In the genomic region with DNA sequence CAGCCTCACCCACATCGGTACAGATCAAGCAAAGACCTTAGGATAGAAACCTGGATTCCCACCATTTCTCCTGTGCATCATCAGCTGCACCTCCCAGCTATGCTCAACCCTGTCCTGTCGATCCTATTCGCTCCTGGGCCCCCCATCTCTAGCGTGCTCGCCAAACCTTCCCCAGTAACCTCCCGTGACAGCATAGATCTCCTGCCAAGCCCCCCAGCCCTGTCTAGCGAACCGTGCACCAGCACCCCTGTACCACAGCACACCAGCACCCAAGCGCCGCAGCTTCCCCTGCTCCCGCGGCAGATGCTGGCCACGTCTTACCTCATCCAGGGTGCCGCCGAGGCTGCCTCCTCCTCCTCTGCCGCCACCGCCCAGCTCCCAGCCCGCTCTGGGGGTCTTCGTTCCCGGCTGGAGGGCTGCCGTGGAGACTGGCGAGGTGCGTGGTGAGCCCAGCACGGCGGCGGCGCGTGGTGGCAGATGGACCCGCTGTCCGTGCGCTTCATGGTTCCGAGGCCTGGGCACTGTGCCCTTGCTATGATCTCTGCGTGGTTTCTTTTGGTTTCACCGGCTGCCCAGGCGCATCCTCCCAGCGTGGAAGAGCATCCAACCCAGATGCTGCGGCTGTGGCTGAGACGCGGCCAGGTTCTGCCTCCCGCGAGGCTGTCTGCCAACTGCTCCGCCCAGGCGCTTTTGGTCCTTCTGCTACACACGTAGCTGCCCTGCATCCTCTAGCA, we compare ENCODE assay signal across 7 mouse cellular contexts. TPM values are rescaled to one million over a fixed set of nuclear protein-coding genes. Genes with fewer than 3 reads are reported as not detected.
A peak's percentile ranks its signal among the peaks of the same experiment; 100 is the strongest.
DNase-seq lines count a peak whose midpoint lies in the region; ATAC-seq and TF ChIP-seq lines count a peak whose summit lies in the region.

Gene Pde4dip (minus strand): TSS at position 540 of the 734 bp plus-strand sequence.

- H3K9me3 ChIP-seq in E14TG2a.4 (ENCODE audit: low read length): no peaks in the 10 kb centered on the region
- H3K9me3 ChIP-seq in liver, embryonic 15.5 days (replicated peaks): no peaks in the 10 kb centered on the region

- in situ Hi-C loops in Patski (cut with MboI; ENCODE audit: low pct_unique_long_range_greater_than_20kb): loop anchor here (10.0 kb wide), 1 partner anchor 254 kb away; no protein-coding TSS in a partner anchor

- no peak within 1 kb of the TSS for H3K9ac ChIP-seq in liver, embryonic 15.5 days

- no peak within 1 kb of the TSS for H3K27ac ChIP-seq in liver, embryonic 15.5 days (replicated peaks)

- CTCF ChIA-PET in Patski (lab: Charles Lee): interaction anchor here (1.0 to 2.0 kb wide), 3 partner anchors 10 to 121 kb away, joined by 3 to 9 read pairs (median 4); no protein-coding TSS in a partner anchor

- no peak for DNase-seq in Patski (ENCODE audit: low read depth, low spot score)
- DNase-seq in embryo, embryonic 10.5 days (ENCODE audit: low spot score): peak; percentile 8
- peak in 1 of 2 experiments; percentile 31 for DNase-seq in gastrocnemius, postnatal 4 days (ENCODE audit: low spot score in 2 of 2)
- DNase-seq in kidney, postnatal 4 days: peak; percentile 13 to 16
- peak; percentile 70 for DNase-seq in right cerebral cortex, postnatal 4 days

- peaks cover 8% of the 10 kb centered on the region; the same call in 1 of the 2 replicates for H3K4me1 ChIP-seq in E14TG2a.4 (replicated peaks; ENCODE audit: low read depth, low read length)
- no peaks in the 10 kb centered on the region for H3K4me1 ChIP-seq in liver, embryonic 15.5 days (replicated peaks)

- H3K4me3 ChIP-seq in E14TG2a.4 (replicated peaks; ENCODE audit: low read length): peak within 1 kb of the TSS; percentile 80
- peak within 1 kb of the TSS; percentile 32 for H3K4me3 ChIP-seq in liver, embryonic 15.5 days (replicated peaks)

- ATAC-seq in Patski: peak; percentile 49
- no peak for ATAC-seq in liver, embryonic 15.5 days (ENCODE audit: insufficient read depth)

- H3K4me2 ChIP-seq in liver, embryonic 15.5 days: peak within 1 kb of the TSS; percentile 52

- no peaks in the 10 kb centered on the region for H3K36me3 ChIP-seq in E14TG2a.4 (ENCODE audit: insufficient read depth, low read length)
- no peaks in the 10 kb centered on the region for H3K36me3 ChIP-seq in liver, embryonic 15.5 days (replicated peaks)

- no peak for TF ChIP-seq CTCF in E14TG2a.4 (conservative IDR thresholded peaks at IDR 0.05; ENCODE audit: low read length)
- no peak for TF ChIP-seq CTCF in Patski (IDR thresholded peaks at IDR 0.05)

- POLR2A ChIA-PET in Patski (lab: Charles Lee): interaction anchor here (1.4 kb wide), 1 partner anchor 13 kb away, joined by 6 read pairs; the partner anchor contains the start of gene Sec22b

- H3K27me3 ChIP-seq in E14TG2a.4 (ENCODE audit: insufficient read depth, low read length): peaks cover 56% of the 10 kb centered on the region
- peaks cover 33% of the 10 kb centered on the region for H3K27me3 ChIP-seq in Patski
- peaks cover 53% of the 10 kb centered on the region for H3K27me3 ChIP-seq in liver, embryonic 15.5 days

- WGBS in liver, embryonic 15.5 days (ENCODE audit: insufficient replicate concordance): 4% methylated on average over 44 of the region's 44 CpGs

RNA-seq across cellular contexts. Expression of gene Pde4dip, which starts in this region (rescaled TPM):
- 44.7 TPM for polyA plus RNA-seq in Patski (2021)
- total RNA-seq in gastrocnemius, postnatal 4 days (2021): 1,000 to 10,000 TPM; 1,016 to 1,021 TPM
- polyA plus RNA-seq in liver, embryonic 15.5 days (2015; fragmentation: Nextera tagmentation; extraction: Ambion mirVana): 9.6 and 10.3 TPM in 2 replicates
